Mouse (Mus musculus) gastrocnemius, postnatal 10 days (tissue): ENCODE results near the gene Rasal1. TPM values are rescaled to one million over a fixed set of nuclear protein-coding genes. Genes with fewer than 3 reads are reported as not detected.

Experiments used
- DNase-seq: peaks from one replicate; pipeline ENCODE4 v3.0.0; 2021; ENCODE audit warnings: mixed read lengths
- total RNA-seq, 2 experiments: library from RNA; stranded (reverse); gene quantifications; 2 replicates each; pipeline ENCODE4 v1.2.3; 2021

Rasal1 gene
- total RNA-seq, 2 experiments from 2014 or later = 0.23 TPM; not detected in 1

DNA sequence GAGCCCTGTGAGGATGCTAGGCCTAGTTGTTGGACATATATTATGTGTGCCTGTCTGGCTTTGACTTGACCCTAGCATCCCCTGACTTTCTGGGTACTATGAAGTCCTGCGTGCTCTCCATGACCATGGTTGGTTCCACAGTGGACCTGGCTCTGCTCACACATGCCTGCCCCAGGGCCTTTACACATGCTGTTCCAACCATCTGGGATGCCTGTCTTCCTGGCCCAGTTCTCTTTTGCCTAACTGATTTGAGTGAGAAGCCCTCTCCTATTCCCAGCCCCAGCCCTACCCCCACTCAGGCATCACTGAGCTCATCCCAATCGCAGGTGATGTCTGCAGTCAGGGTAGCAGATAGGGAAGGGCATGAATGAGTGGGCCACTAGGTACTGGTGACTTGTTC, 5.3 kb downstream of the Rasal1 start:
- DNase-seq = no peak

DNA sequence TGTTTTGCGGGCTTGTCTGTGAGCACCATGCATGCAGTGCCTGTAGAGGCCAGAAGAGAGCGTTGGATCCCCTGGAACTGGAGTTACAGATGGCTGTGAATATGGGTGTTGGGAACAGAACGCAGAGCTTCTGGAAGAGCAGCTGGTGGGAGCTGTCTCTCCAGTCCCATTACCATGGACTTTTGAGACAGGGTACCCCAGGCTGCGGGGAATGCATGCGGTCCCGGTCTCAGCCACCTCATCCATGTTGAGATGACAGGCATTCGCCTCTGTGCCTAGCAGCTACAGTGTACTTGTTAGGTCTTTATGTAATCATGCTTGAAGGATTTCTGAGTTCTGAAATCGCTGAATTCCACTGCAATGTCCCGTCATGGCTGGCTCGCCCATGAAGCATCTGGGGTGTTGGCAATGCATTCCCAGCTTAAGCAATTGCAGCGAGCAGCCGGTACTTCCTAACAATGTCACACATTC, 7.7 kb downstream of the Rasal1 start:
- no peak for DNase-seq

DNA sequence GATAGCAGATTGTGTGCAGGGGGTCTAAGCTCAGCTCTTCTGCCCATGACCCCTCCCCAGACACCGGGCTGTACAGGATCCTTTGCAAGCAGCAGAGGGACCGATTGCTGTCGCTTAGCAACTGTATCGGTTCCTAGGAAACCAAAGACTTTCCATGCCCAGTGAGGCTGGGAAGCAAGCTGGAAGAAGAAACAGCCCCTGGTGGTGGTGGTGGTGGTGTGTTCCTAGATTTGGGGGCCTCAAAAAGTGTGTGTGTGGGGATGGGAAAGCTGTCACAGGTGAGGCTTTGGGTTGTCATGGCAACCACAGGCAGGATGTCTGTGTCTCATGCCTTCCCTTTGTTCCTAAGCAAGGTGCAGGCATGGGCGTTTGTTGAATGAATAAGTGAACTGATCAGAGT, 12.2 kb downstream of the Rasal1 start:
- no peak for DNase-seq

DNA sequence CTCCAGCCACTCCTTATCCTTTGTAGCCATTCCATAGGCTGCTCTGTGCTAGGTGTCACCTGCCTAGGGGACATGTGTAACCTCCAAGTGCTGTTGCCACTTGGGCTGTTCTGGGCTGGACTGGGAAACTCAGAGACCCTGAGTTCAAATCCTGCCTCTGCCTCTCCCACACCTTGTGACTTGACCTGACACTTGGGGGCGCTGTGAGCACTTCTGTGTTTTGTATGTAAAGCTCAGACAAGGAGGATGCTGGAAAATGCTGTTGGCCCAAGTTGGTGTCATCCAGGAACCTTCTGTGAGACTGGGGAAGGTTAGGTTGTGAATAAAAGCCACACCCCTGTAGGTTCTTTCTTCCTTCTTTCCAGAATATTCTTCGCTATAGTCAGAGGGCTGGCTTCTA, 16.3 kb downstream of the Rasal1 start:
- DNase-seq = no peak

DNA sequence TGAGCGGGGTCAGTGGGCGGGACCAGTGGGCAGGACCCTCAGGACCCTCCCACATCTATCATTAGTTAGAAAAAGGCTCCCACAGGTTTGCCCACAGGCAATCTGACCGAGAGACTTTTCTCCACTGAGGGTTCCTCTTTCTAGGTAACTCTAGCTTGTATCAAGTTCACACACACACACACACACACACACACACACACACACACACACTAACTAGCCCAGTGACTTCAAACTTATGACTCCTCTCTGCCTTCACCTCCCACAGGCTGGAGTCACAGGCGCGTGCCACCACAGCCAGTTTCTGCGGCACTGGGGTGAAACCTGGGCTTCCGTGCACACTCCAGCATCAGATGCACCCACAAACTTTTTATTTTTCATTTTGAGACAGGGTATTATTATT, 20.1 kb downstream of the Rasal1 start:
- DNase-seq = no peak

GRCm38 (mm10) chr5:120670132-120670531, 21.5 kb downstream of the Rasal1 start:
- no peak for DNase-seq

GRCm38 (mm10) chr5:120671865-120672264, 23.3 kb downstream of the Rasal1 start:
- no peak for DNase-seq

DNA sequence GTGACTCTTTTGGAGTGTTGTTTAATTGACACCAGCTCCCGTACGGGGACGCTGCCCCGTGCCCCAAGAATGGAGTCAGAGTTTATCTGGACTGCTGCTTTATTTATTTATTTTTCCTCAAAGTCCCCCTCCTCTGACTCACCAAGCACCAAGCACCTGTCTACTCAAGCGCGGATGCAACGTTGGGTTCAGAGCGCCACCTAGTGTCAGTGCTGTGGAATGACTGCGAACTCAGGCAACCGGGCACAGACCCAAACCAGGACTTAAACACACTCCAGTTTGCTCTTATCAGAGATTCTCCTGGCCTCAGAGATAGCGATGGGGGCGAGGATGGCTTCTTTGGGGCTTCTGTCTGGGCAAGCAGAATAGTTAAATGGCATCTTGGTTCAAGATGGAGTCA, 25.0 kb downstream of the Rasal1 start:
- DNase-seq = peak; percentile 72

DNA sequence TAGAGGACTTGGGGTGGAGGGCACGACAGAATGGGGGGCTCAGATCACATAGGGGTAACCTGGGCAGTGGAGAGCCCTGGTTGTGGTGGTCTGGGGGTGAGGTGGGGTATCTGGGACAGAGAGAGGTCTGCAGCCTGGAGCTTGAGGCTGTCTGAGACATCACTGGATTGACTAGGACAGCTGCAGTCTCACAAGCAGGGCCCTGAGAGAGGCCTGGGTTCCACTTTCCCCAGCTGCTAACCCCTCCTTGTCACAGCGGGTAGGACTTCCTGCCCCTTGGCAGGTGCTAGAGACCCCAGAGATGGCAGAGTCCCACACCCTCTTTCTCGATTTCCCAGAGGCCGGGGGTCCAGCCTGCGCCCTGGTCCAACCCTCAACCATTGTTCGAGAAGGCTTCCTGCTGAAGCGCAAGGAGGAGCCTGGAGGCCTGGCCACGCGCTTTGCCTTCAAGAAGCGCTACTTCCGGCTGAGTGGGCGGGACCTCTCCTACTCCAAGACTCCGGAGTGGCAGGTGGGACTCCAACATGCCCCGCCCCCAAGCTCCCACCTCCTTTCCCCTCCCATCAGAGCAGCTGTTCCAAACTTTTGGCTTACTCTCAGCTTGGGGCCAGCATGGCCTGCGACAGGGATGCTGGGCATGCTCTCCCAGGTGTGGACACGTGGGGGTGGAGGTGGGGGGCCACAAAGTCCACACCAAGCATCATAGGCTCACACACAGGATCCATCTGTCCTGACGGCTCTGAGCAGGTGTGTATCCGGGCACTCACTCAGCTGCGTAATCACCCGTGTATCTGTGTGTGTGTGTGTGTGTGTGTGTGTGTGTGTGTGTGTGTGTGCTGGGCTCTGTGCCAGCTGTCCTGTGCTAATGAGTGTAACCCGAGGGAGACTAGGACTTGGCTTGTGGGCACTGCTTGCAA, 25.9 kb downstream of the Rasal1 start:
- peak; percentile 45 for DNase-seq

DNA sequence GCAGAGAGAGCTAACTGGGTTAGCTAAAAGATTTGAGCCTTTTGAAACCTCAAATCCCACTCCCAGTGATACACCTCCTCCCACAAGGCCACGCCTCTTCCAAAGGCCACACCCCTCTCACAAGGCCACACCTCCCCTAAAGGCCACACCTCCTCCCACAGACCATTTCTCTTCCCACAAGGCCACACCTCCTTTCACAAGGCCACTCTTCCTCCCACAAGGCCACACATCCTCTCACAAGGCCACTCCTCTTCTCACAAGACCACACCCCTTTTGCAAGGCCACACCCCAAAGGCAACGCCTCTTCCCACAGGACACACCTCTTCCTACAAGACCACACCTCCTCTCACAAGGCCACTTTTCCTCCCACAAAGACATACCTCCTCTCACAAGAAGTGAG, 28.9 kb downstream of the Rasal1 start:
- DNase-seq = no peak

DNA sequence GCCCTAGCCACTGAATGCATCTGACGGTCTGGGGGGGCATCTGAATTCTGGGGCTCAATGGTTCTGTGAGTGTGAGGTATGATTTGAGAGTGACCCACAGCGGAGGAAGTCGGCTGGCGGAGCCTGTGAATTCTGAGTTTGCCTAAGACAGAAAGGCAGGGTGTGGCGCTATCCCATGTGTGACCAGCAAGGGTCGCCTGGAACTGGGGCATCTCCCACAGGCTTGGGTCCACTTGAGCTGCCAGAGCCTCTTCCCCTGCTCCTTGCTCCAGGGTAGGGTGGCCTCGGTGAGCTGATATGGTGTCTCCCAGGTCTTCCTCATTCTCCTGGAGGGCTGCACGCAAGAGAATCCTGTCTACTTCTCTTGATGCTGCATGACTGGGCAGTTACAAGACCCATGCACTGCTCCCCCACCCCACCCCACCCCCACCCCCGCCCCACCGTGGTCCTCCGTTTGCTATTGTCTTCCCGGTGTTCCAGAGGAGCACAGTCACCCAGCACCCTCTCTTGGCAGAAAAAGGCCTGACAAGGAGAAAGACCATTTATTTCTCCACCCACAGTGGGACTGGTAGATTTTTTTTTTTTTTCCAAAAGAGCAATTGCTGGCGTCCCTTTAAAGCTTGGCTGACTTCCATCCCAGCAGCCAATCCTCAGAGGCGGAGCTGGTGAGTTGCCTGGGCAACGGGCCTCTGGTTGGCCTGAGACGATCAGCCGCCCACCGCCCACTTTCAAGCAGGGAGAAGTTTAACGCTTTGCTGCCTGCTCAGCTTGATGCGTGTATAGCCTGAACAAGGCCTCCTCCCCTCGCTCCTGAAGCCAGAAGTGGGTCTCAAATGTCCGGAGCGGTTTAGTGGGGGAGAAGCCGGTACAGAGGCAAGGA, 31.3 kb downstream of the Rasal1 start:
- peak; percentile 74 for DNase-seq

DNA sequence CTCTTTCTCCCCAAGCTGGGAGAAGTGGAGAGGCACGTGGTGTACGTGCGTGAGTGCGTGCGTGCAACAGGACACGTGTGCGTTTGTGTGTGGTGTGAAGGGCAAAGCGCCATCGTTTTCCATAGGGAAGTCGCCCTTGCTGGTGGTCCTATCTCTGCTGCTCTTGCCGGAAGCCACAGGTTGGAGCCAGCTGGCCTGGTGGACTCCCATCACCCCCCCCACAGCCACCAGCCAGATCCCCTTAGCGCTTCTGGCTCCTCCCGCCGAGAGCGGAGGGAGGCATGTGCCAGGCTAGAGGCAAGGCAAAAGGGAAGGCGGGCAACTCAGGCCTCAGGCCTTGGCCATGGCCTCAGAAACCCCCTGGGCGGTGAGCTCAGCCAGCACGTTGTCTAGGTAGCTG, 32.3 kb downstream of the Rasal1 start:
- DNase-seq = no peak

GRCm38 (mm10) chr5:120682982-120683771, 34.6 kb downstream of the Rasal1 start:
- DNase-seq = no peak

GRCm38 (mm10) chr5:120685678-120686077, 37.1 kb downstream of the Rasal1 start:
- DNase-seq = no peak

GRCm38 (mm10) chr5:120686749-120687483, 38.3 kb downstream of the Rasal1 start:
- DNase-seq = no peak

DNA sequence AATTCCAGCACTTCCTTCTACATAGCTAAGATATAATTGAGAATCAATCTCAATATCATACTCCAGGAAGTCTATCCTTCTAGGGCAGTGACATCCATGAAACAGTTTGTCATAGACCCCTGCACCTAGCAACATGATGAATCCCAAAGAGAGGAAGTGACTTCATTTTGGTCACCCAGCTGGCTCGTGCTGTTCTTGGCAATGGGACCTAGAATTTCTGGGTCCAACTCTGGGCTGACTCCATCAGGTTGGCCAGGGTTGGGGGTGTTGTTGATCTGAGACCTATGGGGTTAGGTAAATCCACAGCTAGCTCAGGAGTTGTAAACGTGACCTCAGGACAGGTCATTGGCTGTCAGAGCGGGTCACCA, 38.9 kb downstream of the Rasal1 start:
- DNase-seq = no peak

- DNase-seq = no peak
These were observed 39.3 kb downstream of the Rasal1 start for GRCm38 (mm10) chr5:120687897-120688296.

- DNase-seq = no peak
These were observed 39.8 kb downstream of the Rasal1 start for GRCm38 (mm10) chr5:120688434-120688833.

DNA sequence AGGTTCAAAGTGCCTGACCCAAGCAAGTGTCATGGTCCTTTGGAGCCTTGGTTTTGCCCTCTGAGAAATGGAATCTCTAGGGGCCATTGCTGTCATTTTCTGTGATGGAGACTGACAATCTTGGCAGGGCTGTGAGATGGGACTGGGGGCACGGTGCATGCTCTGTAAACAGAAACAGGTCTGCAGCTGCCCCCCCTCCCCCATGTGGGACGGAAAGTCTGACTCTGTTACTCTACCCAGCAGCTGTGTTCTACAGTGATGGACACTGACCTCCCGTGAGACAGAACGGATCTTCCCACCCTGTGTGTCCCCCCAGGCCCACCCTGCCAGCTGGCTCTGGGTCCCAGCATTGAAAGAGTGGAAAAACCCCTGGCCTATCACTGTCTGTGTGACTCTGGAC, 41.8 kb downstream of the Rasal1 start:
- DNase-seq = no peak

DNA sequence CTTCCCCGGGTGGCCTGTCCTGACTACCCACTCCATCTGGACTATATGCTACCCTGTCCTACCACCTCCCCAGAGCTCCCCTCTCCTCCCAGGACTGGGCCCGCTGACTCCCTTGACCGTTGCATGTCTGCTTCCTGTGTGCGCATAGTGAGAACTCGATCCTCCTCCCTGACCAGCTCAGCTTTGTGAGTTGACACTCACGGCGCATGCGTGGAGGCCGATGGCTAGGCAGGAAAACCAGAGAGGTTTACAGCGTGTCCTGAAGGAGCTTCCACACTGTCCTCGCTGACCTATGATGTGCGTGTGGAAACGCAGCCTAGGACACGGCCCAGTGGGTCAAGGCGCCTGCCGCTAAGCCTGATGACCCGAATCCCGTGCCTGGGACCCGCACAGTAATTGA, 43.4 kb downstream of the Rasal1 start:
- DNase-seq = no peak

- DNase-seq = no peak
These were observed 45.5 kb downstream of the Rasal1 start for GRCm38 (mm10) chr5:120693931-120694694.
